Mouse (Mus musculus) cerebellum, adult 9-10 months (tissue): ENCODE measurements around the gene Utrn.

ENCODE experiments used
- DNase-seq: peaks from one replicate; pipeline ENCODE4 v3.0.0; 2022

Utrn gene

GRCm38 (mm10) chr10:12377727-12378126 is 491.4 kb downstream of the Utrn start:
- DNase-seq, result no peak

- no peak for DNase-seq
Observed at GRCm38 (mm10) chr10:12376015-12376414, 493.1 kb downstream of the Utrn start.

GRCm38 (mm10) chr10:12374741-12375140 is 494.4 kb downstream of the Utrn start:
- no peak for DNase-seq

GRCm38 (mm10) chr10:12354556-12354955 is 514.6 kb downstream of the Utrn start:
- DNase-seq, result no peak

- DNase-seq, result no peak
Observed at GRCm38 (mm10) chr10:12354106-12354505, 515.1 kb downstream of the Utrn start.

- DNase-seq, result no peak
Observed at GRCm38 (mm10) chr10:12339704-12340558, 529.2 kb downstream of the Utrn start.

GRCm38 (mm10) chr10:12339005-12339703 is 530.0 kb downstream of the Utrn start:
- no peak for DNase-seq
